Mouse (Mus musculus) layer of hippocampus, postnatal 10 days (tissue): ENCODE results near the gene Vps13d. TPM values are rescaled to one million over a fixed set of nuclear protein-coding genes. Genes with fewer than 3 reads are reported as not detected.

Experiments
- DNase-seq, 2 experiments: peaks; one replicate each; pipeline ENCODE4 v3.0.0; 2021; ENCODE audit warnings: low spot score in 2 of 2
- long read RNA-seq: library from polyadenylated mRNA; stranded (forward); transcript quantifications from one replicate; pipeline ENCODE4 v2.0.0, GENCODE M21; 2023
- total RNA-seq, 2 experiments: library from RNA; stranded (reverse); gene quantifications; 2 replicates each; pipeline ENCODE4 v1.2.3; 2021

Vps13d gene
- 10 to 100 TPM; 56.6 to 69.6 TPM for total RNA-seq
- long read RNA-seq, partial matches to known transcripts, result 4 of 9 reads
- long read RNA-seq, other reads (novel, unspliced or antisense), result 5 of 9 reads

- peak; percentile 94 to 97 for DNase-seq
These were observed at the start of gene Vps13d for GRCm38 (mm10) chr4:145194559-145195162. Vps13d (minus strand) TSS chr4:145195005.

GRCm38 (mm10) chr4:145242719-145243350 lies 48.0 kb upstream of the Vps13d start:
- no peak for DNase-seq

- DNase-seq, result no peak
These were observed 46.0 kb upstream of the Vps13d start for GRCm38 (mm10) chr4:145240723-145241231.

- peak; percentile 41 to 61 for DNase-seq
These were observed 44.4 kb upstream of the Vps13d start for GRCm38 (mm10) chr4:145239049-145239830.

GRCm38 (mm10) chr4:145236027-145236426 lies 41.2 kb upstream of the Vps13d start:
- no peak for DNase-seq

- DNase-seq, result no peak
These were observed 38.9 kb upstream of the Vps13d start for GRCm38 (mm10) chr4:145233487-145234228.

DNA sequence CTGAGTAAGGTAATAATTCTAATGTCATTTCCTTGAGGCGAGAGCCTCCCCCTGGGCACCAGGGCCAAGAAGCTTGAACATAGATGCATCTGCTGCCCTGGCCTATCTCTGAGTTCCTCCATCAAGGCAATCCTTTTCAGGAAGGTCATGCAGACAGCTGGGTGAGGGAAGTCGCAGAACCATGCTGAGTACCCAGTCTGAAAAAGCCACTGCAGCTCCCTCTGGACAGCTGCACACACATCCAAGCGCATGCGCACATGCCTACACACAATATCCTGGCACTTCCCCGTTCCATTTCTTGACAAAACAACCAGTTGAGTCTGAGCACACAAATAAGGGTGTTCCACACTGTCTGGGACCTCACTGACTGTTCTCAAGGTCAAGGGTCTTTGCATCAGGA lies 36.9 kb upstream of the Vps13d start:
- no peak for DNase-seq

GRCm38 (mm10) chr4:145230647-145231046 lies 35.8 kb upstream of the Vps13d start:
- DNase-seq, result no peak

- DNase-seq, result no peak
These were observed 34.8 kb upstream of the Vps13d start for GRCm38 (mm10) chr4:145229524-145230163.

GRCm38 (mm10) chr4:145229051-145229450 lies 34.2 kb upstream of the Vps13d start:
- DNase-seq, result no peak

GRCm38 (mm10) chr4:145224613-145225012 lies 29.8 kb upstream of the Vps13d start:
- DNase-seq, result no peak

- DNase-seq, result no peak
These were observed 27.3 kb upstream of the Vps13d start for GRCm38 (mm10) chr4:145222064-145222463.

- DNase-seq, result no peak
These were observed 26.6 kb upstream of the Vps13d start for GRCm38 (mm10) chr4:145221379-145221778.

- no peak for DNase-seq
These were observed 25.2 kb upstream of the Vps13d start for GRCm38 (mm10) chr4:145220001-145220400.

DNA sequence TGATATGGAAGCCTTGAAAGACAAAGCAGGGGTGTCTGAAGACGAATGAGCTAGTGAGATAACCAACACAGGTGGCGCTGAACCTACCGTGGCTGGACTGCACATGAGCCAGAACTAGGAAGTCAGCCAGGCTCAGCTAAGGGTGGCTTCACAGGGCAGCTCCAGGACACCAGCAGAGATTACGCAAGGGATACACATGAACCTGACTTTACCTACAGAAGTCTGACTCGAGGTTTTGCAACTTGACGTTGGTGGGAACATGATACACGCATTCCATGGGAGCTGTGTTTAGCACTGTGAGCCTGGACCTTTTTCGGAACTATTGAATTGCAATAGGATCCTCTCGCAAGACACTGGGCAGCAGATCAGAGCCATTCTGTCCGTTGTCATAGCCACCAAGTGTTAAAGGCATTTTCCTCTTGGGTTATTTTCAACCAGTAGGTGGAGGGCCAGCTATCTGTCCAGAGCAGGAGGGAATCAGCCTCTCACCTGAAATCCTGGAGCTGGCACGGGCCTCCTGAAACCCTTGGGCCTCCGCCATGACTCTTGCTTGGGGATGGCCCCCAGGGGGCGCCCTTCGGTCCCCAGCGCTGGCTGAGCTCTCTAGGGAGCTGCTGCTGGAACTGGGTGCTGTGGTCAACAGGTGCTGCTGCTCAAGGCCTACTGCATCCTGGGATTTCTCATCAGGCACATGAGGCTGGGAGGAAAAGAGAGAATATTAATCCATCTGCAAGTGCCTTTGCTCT lies 24.6 kb upstream of the Vps13d start:
- peak; percentile 36 to 59 for DNase-seq

GRCm38 (mm10) chr4:145217837-145218236 lies 23.0 kb upstream of the Vps13d start:
- no peak for DNase-seq

DNA sequence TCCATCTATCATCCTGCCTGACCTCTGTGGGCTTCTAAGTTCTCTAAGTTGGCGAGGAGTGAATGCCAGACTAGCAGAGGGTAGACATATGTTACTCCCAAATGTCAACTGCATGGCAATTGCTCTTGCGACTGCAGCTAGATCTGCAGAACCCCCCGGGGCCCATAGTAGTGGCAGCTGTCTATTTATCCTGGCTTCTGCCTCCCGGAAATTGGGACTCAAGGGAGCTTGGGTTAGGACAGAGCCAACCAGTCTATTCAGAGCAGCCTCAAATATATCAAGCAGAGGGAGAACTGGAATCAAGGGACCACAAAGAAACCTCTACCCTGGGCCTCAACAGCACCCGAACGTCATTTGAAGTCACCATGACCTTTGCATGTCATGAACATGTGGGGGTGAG lies 22.2 kb upstream of the Vps13d start:
- DNase-seq, result no peak

- DNase-seq, result no peak
These were observed 20.6 kb upstream of the Vps13d start for GRCm38 (mm10) chr4:145215396-145215795.

DNA sequence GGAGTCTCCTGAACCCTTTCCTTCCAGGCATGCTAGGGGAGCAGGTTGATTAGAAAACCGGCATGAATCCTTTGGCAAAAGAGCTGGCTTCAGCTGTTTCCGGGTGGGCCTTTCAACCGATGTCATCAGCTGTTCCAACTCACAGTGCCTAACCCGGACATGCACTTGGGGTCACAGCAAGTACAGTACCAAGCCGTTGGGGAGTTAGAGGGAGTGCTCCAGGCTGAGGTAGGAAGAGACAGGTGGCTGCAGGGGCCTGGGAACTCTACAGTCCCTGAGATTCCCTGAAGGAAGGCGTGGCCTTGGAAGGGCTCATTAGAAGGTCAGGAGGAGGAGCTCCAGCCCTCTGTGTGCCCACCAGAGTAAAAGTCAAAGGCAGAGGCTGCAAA lies 20.0 kb upstream of the Vps13d start:
- no peak for DNase-seq
